Mouse (Mus musculus): ENCODE data around the gene Icam1. TPM values are rescaled to one million over a fixed set of nuclear protein-coding genes. Genes with fewer than 3 reads are reported as not detected.

Icam1 gene
- polyA plus RNA-seq, 1 experiment from 2014 or later, result 8.1 TPM

DNA sequence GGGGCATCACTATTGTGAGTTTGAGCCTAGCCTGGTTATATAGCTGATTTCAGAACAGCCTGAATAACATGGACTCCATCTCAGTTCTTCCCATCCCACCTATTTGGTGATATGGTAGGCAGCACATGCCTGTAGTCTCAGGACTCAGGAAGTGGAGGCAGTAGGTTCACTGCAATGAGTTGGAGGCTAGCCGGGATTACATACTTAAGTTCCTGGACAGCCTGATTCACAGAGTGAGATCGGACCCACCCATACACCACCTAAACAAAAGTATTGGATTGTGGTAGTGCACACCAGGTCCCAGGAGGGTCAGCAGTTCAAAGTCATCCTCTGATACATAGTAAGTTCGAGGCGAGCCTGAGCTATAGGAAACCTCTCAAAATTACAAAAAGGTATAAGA, 56.9 kb downstream of the Icam1 start:
- Histone ChIP-seq H3K36me3 (ENCODE audit: control insufficient read depth, insufficient read depth, low read length) (peaks cover 26% of the 10 kb centered on the region), H3K27me3 (ENCODE audit: control insufficient read depth, insufficient read depth, low read length) (no peaks in the 10 kb centered on the region), H3K9me3 (replicated peaks; ENCODE audit: control insufficient read depth, low read length) (no peaks in the 10 kb centered on the region), H3K4me2 (peak overlapping the region; percentile 89), H3K9ac (ENCODE audit: low read depth, low read length) (peak overlapping the region; percentile 90), H3K4me3 (ENCODE audit: low read depth, low read length) (peak overlapping the region; percentile 71), H3K4me1 (ENCODE audit: control insufficient read depth, insufficient read depth, low read length) (peaks cover 7% of the 10 kb centered on the region; the same call in 1 of the 2 replicates), H3K27ac (ENCODE audit: low read depth, low read length) (peak overlapping the region; percentile 75; the same call in 1 of the 2 replicates)
- ATAC-seq (replicated peaks; ENCODE audit: insufficient number of reproducible peaks, low FRiP score, low TSS enrichment), result no peak
- WGBS (ENCODE audit: insufficient replicate concordance), result 14% methylated on average over 4 of the region's 4 CpGs

DNA sequence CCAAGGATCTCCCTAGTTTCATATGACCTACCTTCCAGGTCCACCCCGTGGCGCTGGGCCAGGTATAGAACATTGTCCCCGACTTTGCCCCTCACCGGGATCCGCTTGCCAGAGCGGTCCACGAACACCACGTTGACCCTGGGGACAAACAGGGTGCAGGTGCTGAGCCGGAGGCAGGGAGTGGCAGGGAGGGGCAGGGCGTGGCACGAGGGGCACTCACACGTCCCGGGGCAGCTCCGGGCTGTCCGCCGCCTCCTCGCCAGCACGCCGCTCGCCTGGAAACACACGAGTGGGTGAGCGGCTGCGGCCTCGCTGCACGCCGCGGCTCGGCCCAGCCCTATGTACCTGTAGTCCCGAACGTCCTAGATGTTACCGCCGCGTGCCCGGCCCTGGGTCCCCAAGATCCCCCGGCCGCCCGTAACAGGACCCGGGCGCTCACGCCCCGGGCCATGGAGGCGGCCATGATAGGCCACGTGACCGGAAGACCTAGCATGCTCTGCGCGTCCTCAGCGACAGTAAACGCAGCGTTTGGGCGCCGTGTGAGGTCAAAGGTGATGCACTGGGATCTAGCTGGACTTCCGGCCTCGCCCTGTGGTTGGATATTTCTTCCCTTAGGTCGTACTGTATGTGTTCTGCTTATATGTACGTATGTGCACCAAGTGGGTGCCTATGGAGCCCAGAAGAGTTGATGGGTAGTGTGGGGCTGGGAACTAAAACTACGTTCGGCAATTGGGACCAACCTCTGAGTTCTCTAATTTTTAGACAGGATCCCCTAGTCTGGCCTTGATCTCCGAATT, 57.5 kb downstream of the Icam1 start, which contains the start of the genes Gm49373 and Fdx1l:
TSS of gene Gm49373 (minus strand) at position 53 of the 797 bp plus-strand sequence.
TSS of gene Fdx1l (minus strand) at position 571 of the 797 bp plus-strand sequence.
- 3% methylated on average over 58 of the region's 58 CpGs for WGBS (ENCODE audit: insufficient replicate concordance)
- H3K9ac ChIP-seq (ENCODE audit: low read depth, low read length), result peak within 1 kb of the TSS; percentile 90
- H3K27me3 ChIP-seq (ENCODE audit: control insufficient read depth, insufficient read depth, low read length), result no peaks in the 10 kb centered on the region
- H3K4me2 ChIP-seq, result peak within 1 kb of the TSS; percentile 89
- peaks cover 7% of the 10 kb centered on the region; the same call in 1 of the 2 replicates for H3K4me1 ChIP-seq (ENCODE audit: control insufficient read depth, insufficient read depth, low read length)
- H3K36me3 ChIP-seq (ENCODE audit: control insufficient read depth, insufficient read depth, low read length), result peaks cover 27% of the 10 kb centered on the region
- ATAC-seq (replicated peaks; ENCODE audit: insufficient number of reproducible peaks, low FRiP score, low TSS enrichment), result peak; percentile 86
- peak within 1 kb of the TSS; percentile 71 for H3K4me3 ChIP-seq (ENCODE audit: low read depth, low read length)
- H3K9me3 ChIP-seq (replicated peaks; ENCODE audit: control insufficient read depth, low read length), result no peaks in the 10 kb centered on the region
- peak within 1 kb of the TSS; percentile 75 for H3K27ac ChIP-seq (ENCODE audit: low read depth, low read length)

GRCm38 (mm10) chr9:21074173-21074572, 58.4 kb downstream of the Icam1 start:
- no peak for ATAC-seq (replicated peaks; ENCODE audit: insufficient number of reproducible peaks, low FRiP score, low TSS enrichment)
- 85% methylated on average over 1 of the region's 1 CpGs for WGBS (ENCODE audit: insufficient replicate concordance)
- H3K27ac ChIP-seq (ENCODE audit: low read depth, low read length), result no peak overlapping the region
- H3K9me3 ChIP-seq (replicated peaks; ENCODE audit: control insufficient read depth, low read length), result no peaks in the 10 kb centered on the region
- H3K36me3 ChIP-seq (ENCODE audit: control insufficient read depth, insufficient read depth, low read length), result peaks cover 36% of the 10 kb centered on the region
- H3K4me1 ChIP-seq (ENCODE audit: control insufficient read depth, insufficient read depth, low read length), result peaks cover 7% of the 10 kb centered on the region; the same call in 1 of the 2 replicates
- H3K4me2 ChIP-seq, result no peak overlapping the region
- H3K9ac ChIP-seq (ENCODE audit: low read depth, low read length), result no peak overlapping the region
- H3K4me3 ChIP-seq (ENCODE audit: low read depth, low read length), result no peak overlapping the region; the same call in 1 of the 2 replicates
- H3K27me3 ChIP-seq (ENCODE audit: control insufficient read depth, insufficient read depth, low read length), result no peaks in the 10 kb centered on the region

- no peak overlapping the region for H3K9ac ChIP-seq (ENCODE audit: low read depth, low read length)
- H3K27ac ChIP-seq (ENCODE audit: low read depth, low read length), result no peak overlapping the region
- ATAC-seq (replicated peaks; ENCODE audit: insufficient number of reproducible peaks, low FRiP score, low TSS enrichment), result no peak
- WGBS (ENCODE audit: insufficient replicate concordance), result 91% methylated on average over 3 of the region's 3 CpGs
- peaks cover 50% of the 10 kb centered on the region for H3K36me3 ChIP-seq (ENCODE audit: control insufficient read depth, insufficient read depth, low read length)
- no peak overlapping the region for H3K4me3 ChIP-seq (ENCODE audit: low read depth, low read length)
- peaks cover 7% of the 10 kb centered on the region; the same call in 1 of the 2 replicates for H3K4me1 ChIP-seq (ENCODE audit: control insufficient read depth, insufficient read depth, low read length)
- H3K4me2 ChIP-seq, result no peak overlapping the region
- H3K27me3 ChIP-seq (ENCODE audit: control insufficient read depth, insufficient read depth, low read length), result no peaks in the 10 kb centered on the region
- H3K9me3 ChIP-seq (replicated peaks; ENCODE audit: control insufficient read depth, low read length), result no peaks in the 10 kb centered on the region
Observed at GRCm38 (mm10) chr9:21075625-21076024, 59.8 kb downstream of the Icam1 start.

MicroRNA genes within 50 kb of the gene (microRNA counts, 519-probe panel; counts per million panel counts)
- 32.2 counts per million for microRNA mmu-miR-1900

Small RNA genes lying within 50 kb of the gene (microRNA-seq; reads per million reads assigned to microRNA genes)
- gene Mir1900 (ENCODE audit: borderline number of aligned reads) (not detected), gene Mir7082 (ENCODE audit: borderline number of aligned reads) (2.3 reads per million, percentile 28 among the genes with 10 or more reads in this experiment)

Other genes starting within 250 kb of the Icam1 start
- gene Col5a3, start 200.9 kb upstream of the Icam1 start, polyA plus RNA-seq (2014; fragmentation: Nextera tagmentation; extraction: Ambion mirVana), result 0.04 TPM in 1 of 2 replicates, not detected in the other
- gene Rdh8, start 197.5 kb upstream of the Icam1 start, polyA plus RNA-seq (2014; fragmentation: Nextera tagmentation; extraction: Ambion mirVana), result not detected in 2 replicates
- gene A230050P20Rik, start 147.3 kb upstream of the Icam1 start, polyA plus RNA-seq (2014; fragmentation: Nextera tagmentation; extraction: Ambion mirVana), result 2.1 TPM in 2 replicates
- gene Angptl6, start 136.3 kb upstream of the Icam1 start, polyA plus RNA-seq (2014; fragmentation: Nextera tagmentation; extraction: Ambion mirVana), result 2.1 and 2.9 TPM in 2 replicates
- 43.6 and 46.2 TPM in 2 replicates for gene Ppan, start 127.8 kb upstream of the Icam1 start, polyA plus RNA-seq (2014; fragmentation: Nextera tagmentation; extraction: Ambion mirVana)
- gene Eif3g, start 117.4 kb upstream of the Icam1 start, polyA plus RNA-seq (2014; fragmentation: Nextera tagmentation; extraction: Ambion mirVana), result 276 and 286 TPM in 2 replicates
- 50.5 and 59.3 TPM in 2 replicates for gene Dnmt1, start 56.1 kb upstream of the Icam1 start, polyA plus RNA-seq (2014; fragmentation: Nextera tagmentation; extraction: Ambion mirVana)
- 24.6 and 26.5 TPM in 2 replicates for gene S1pr2, start 39.2 kb upstream of the Icam1 start, polyA plus RNA-seq (2014; fragmentation: Nextera tagmentation; extraction: Ambion mirVana)
- 140 and 147 TPM in 2 replicates for gene Mrpl4, start 13.2 kb upstream of the Icam1 start, polyA plus RNA-seq (2014; fragmentation: Nextera tagmentation; extraction: Ambion mirVana)
- gene Icam4, start 13.4 kb downstream of the Icam1 start, polyA plus RNA-seq (2014; fragmentation: Nextera tagmentation; extraction: Ambion mirVana), result 18.9 and 25.4 TPM in 2 replicates
- gene Icam5, start 16.1 kb downstream of the Icam1 start, polyA plus RNA-seq (2014; fragmentation: Nextera tagmentation; extraction: Ambion mirVana), result not detected in 2 replicates
- 0.28 and 1.8 TPM in 2 replicates for gene Zglp1, start 51.1 kb downstream of the Icam1 start, polyA plus RNA-seq (2014; fragmentation: Nextera tagmentation; extraction: Ambion mirVana)
- 0.31 and 0.44 TPM in 2 replicates for gene Gm49373, start 57.1 kb downstream of the Icam1 start, polyA plus RNA-seq (2014; fragmentation: Nextera tagmentation; extraction: Ambion mirVana)
- gene Fdx1l, start 57.6 kb downstream of the Icam1 start, polyA plus RNA-seq (2014; fragmentation: Nextera tagmentation; extraction: Ambion mirVana), result 52.9 and 58.2 TPM in 2 replicates
- gene Gm38431, start 76.0 kb downstream of the Icam1 start, polyA plus RNA-seq (2014; fragmentation: Nextera tagmentation; extraction: Ambion mirVana), result 1.2 and 1.9 TPM in 2 replicates
- 53.6 and 57.8 TPM in 2 replicates for gene Raver1, start 76.0 kb downstream of the Icam1 start, polyA plus RNA-seq (2014; fragmentation: Nextera tagmentation; extraction: Ambion mirVana)
- gene Tyk2, start 115.3 kb downstream of the Icam1 start, polyA plus RNA-seq (2014; fragmentation: Nextera tagmentation; extraction: Ambion mirVana), result 9.4 and 10.9 TPM in 2 replicates
- gene Cdc37, start 134.0 kb downstream of the Icam1 start, polyA plus RNA-seq (2014; fragmentation: Nextera tagmentation; extraction: Ambion mirVana), result 254 and 266 TPM in 2 replicates
- 7.6 and 8.3 TPM in 2 replicates for gene Pde4a, start 149.7 kb downstream of the Icam1 start, polyA plus RNA-seq (2014; fragmentation: Nextera tagmentation; extraction: Ambion mirVana)
- 22.3 and 35.7 TPM in 2 replicates for gene Keap1, start 223.4 kb downstream of the Icam1 start, polyA plus RNA-seq (2014; fragmentation: Nextera tagmentation; extraction: Ambion mirVana)
- gene S1pr5, start 232.5 kb downstream of the Icam1 start, polyA plus RNA-seq (2014; fragmentation: Nextera tagmentation; extraction: Ambion mirVana), result 0.11 and 0.31 TPM in 2 replicates
- 45.5 and 48.2 TPM in 2 replicates for gene Atg4d, start 249.3 kb downstream of the Icam1 start, polyA plus RNA-seq (2014; fragmentation: Nextera tagmentation; extraction: Ambion mirVana)

Data from heart, embryonic 11.5 days (tissue).